Mouse (Mus musculus): Measurements from ENCODE around the gene Zfp1. TPM values are rescaled to one million over a fixed set of nuclear protein-coding genes. Genes with fewer than 3 reads are reported as not detected.

The Zfp1 gene
- total and polyA plus RNA-seq, 2 experiments from 2014 or later, result 24.7 to 34.3 TPM

- Histone ChIP-seq H3K4me1 (ENCODE audit: insufficient read depth) (peaks cover 28% of the 10 kb centered on the region), H3K36me3 (ENCODE audit: insufficient read depth) (peaks cover 52% of the 10 kb centered on the region), H3K4me3 (ENCODE audit: low read depth, low read length) (no peak overlapping the region), H3K27ac (ENCODE audit: low read depth, low read length) (peak overlapping the region; percentile 87), H3K9ac (peak overlapping the region; percentile 18; the same call in 1 of the 2 replicates), H3K4me2 (ENCODE audit: low read depth) (no peak overlapping the region), H3K27me3 (ENCODE audit: insufficient read depth, low read length) (no peaks in the 10 kb centered on the region), H3K9me3 (ENCODE audit: low read length) (no peaks in the 10 kb centered on the region)
- no peak for TF ChIP-seq CTCF (IDR thresholded peaks at IDR 0.05; ENCODE audit: low read depth)
- peak; percentile 94 for ATAC-seq
- peak; percentile 86 for DNase-seq
- 9% methylated on average over 10 of the region's 10 CpGs for WGBS
Observed at GRCm38 (mm10) chr8:111716603-111717487, 73.6 kb downstream of the Zfp1 start.

GRCm38 (mm10) chr8:111717488-111717792 is 74.2 kb downstream of the Zfp1 start:
- TF ChIP-seq CTCF (IDR thresholded peaks at IDR 0.05; ENCODE audit: low read depth), result no peak
- Histone ChIP-seq H3K27me3 (ENCODE audit: insufficient read depth, low read length) (no peaks in the 10 kb centered on the region), H3K9me3 (ENCODE audit: low read length) (no peaks in the 10 kb centered on the region), H3K9ac (0 out of 2 replicates have a peak overlapping the region, but pooled peaks have one; percentile 18), H3K4me3 (ENCODE audit: low read depth, low read length) (no peak overlapping the region), H3K4me1 (ENCODE audit: insufficient read depth) (peaks cover 28% of the 10 kb centered on the region), H3K36me3 (ENCODE audit: insufficient read depth) (peaks cover 46% of the 10 kb centered on the region), H3K4me2 (ENCODE audit: low read depth) (no peak overlapping the region), H3K27ac (ENCODE audit: low read depth, low read length) (peak overlapping the region; percentile 87)
- 18% methylated on average over 4 of the region's 4 CpGs for WGBS
- DNase-seq, result no peak
- no peak for ATAC-seq

GRCm38 (mm10) chr8:111717866-111718265 is 74.7 kb downstream of the Zfp1 start:
- DNase-seq, result no peak
- no peak overlapping the region for H3K4me2 ChIP-seq (ENCODE audit: low read depth)
- H3K36me3 ChIP-seq (ENCODE audit: insufficient read depth), result peaks cover 42% of the 10 kb centered on the region

GRCm38 (mm10) chr8:111718937-111719336 is 75.7 kb downstream of the Zfp1 start:
- H3K4me1 ChIP-seq (ENCODE audit: insufficient read depth), result peaks cover 28% of the 10 kb centered on the region
- H3K36me3 ChIP-seq (ENCODE audit: insufficient read depth), result peaks cover 32% of the 10 kb centered on the region
- no peaks in the 10 kb centered on the region for H3K9me3 ChIP-seq (ENCODE audit: low read length)
- no peak overlapping the region for H3K4me3 ChIP-seq (ENCODE audit: low read depth, low read length)
- ATAC-seq (no peak), DNase-seq (no peak)
- peak overlapping the region; percentile 57; the same call in 1 of the 2 replicates for H3K27ac ChIP-seq (ENCODE audit: low read depth, low read length)
- WGBS, result 34% methylated on average over 5 of the region's 5 CpGs
- no peak overlapping the region for H3K4me2 ChIP-seq (ENCODE audit: low read depth)
- H3K27me3 ChIP-seq (ENCODE audit: insufficient read depth, low read length), result no peaks in the 10 kb centered on the region
- no peak overlapping the region for H3K9ac ChIP-seq
- no peak for TF ChIP-seq CTCF (IDR thresholded peaks at IDR 0.05; ENCODE audit: low read depth)

More at GRCm38 (mm10) chr8:111717866-111718265, 74.7 kb downstream of the Zfp1 start:
- Histone ChIP-seq H3K27ac (ENCODE audit: low read depth, low read length) (peak overlapping the region; percentile 87), H3K9me3 (ENCODE audit: low read length) (no peaks in the 10 kb centered on the region), H3K9ac (0 out of 2 replicates have a peak overlapping the region, but pooled peaks have one; percentile 18), H3K27me3 (ENCODE audit: insufficient read depth, low read length) (no peaks in the 10 kb centered on the region), H3K4me1 (ENCODE audit: insufficient read depth) (peaks cover 28% of the 10 kb centered on the region), H3K4me3 (ENCODE audit: low read depth, low read length) (no peak overlapping the region)
- ATAC-seq, result no peak
- WGBS, result 45% methylated on average over 6 of the region's 6 CpGs
- peak; percentile 33; the same call in 1 of the 2 replicates for TF ChIP-seq CTCF (IDR thresholded peaks at IDR 0.05; ENCODE audit: low read depth)

- WGBS, result 69% methylated on average over 4 of the region's 4 CpGs
- H3K27me3 ChIP-seq (ENCODE audit: insufficient read depth, low read length), result no peaks in the 10 kb centered on the region
- TF ChIP-seq CTCF (IDR thresholded peaks at IDR 0.05; ENCODE audit: low read depth), result no peak
Observed at GRCm38 (mm10) chr8:111720115-111720544, 76.9 kb downstream of the Zfp1 start.

More at GRCm38 (mm10) chr8:111720115-111720544, 76.9 kb downstream of the Zfp1 start:
- Histone ChIP-seq H3K4me1 (ENCODE audit: insufficient read depth) (peaks cover 28% of the 10 kb centered on the region), H3K4me3 (ENCODE audit: low read depth, low read length) (no peak overlapping the region), H3K4me2 (ENCODE audit: low read depth) (no peak overlapping the region), H3K27ac (ENCODE audit: low read depth, low read length) (no peak overlapping the region), H3K9me3 (ENCODE audit: low read length) (no peaks in the 10 kb centered on the region), H3K9ac (no peak overlapping the region), H3K36me3 (ENCODE audit: insufficient read depth) (peaks cover 20% of the 10 kb centered on the region)
- DNase-seq (no peak), ATAC-seq (no peak)

Small RNAs within 50 kb of the gene (microRNA-seq; reads per million reads assigned to microRNA genes)
- 0 reads per million in 2 experiments for gene Mir7076

Other genes with a start within 250 kb of the Zfp1 start
- gene Fa2h, start 249.6 kb upstream of the Zfp1 start, total RNA-seq (2014; rRNA removed), result 0.29 and 0.31 TPM in 2 replicates
- gene Fa2h, start 249.6 kb upstream of the Zfp1 start, polyA plus RNA-seq (2015; fragmentation: Nextera tagmentation; extraction: Ambion mirVana), result 0.30 and 0.33 TPM in 2 replicates
- 10.2 and 10.7 TPM in 2 replicates for gene Wdr59, start 121.3 kb upstream of the Zfp1 start, total RNA-seq (2014; rRNA removed)
- 3.5 and 6.8 TPM in 2 replicates for gene Wdr59, start 121.3 kb upstream of the Zfp1 start, polyA plus RNA-seq (2015; fragmentation: Nextera tagmentation; extraction: Ambion mirVana)
- gene Znrf1, start 107.3 kb upstream of the Zfp1 start, total RNA-seq (2014; rRNA removed), result 180 and 225 TPM in 2 replicates
- gene Znrf1, start 107.3 kb upstream of the Zfp1 start, polyA plus RNA-seq (2015; fragmentation: Nextera tagmentation; extraction: Ambion mirVana), result 101 and 113 TPM in 2 replicates
- 0.54 and 1.8 TPM in 2 replicates for gene Ldhd, start 13.0 kb upstream of the Zfp1 start, total RNA-seq (2014; rRNA removed)
- 0.65 and 1.1 TPM in 2 replicates for gene Ldhd, start 13.0 kb upstream of the Zfp1 start, polyA plus RNA-seq (2015; fragmentation: Nextera tagmentation; extraction: Ambion mirVana)
- gene Ctrb1, start 47.6 kb downstream of the Zfp1 start, total RNA-seq (2014; rRNA removed), result not detected in 2 replicates
- not detected in 2 replicates for gene Ctrb1, start 47.6 kb downstream of the Zfp1 start, polyA plus RNA-seq (2015; fragmentation: Nextera tagmentation; extraction: Ambion mirVana)
- 53.4 and 60.3 TPM in 2 replicates for gene Bcar1, start 100.4 kb downstream of the Zfp1 start, total RNA-seq (2014; rRNA removed)
- gene Bcar1, start 100.4 kb downstream of the Zfp1 start, polyA plus RNA-seq (2015; fragmentation: Nextera tagmentation; extraction: Ambion mirVana), result 43.4 and 47.0 TPM in 2 replicates
- 121 and 128 TPM in 2 replicates for gene Cfdp1, start 210.9 kb downstream of the Zfp1 start, total RNA-seq (2014; rRNA removed)
- 195 and 214 TPM in 2 replicates for gene Cfdp1, start 210.9 kb downstream of the Zfp1 start, polyA plus RNA-seq (2015; fragmentation: Nextera tagmentation; extraction: Ambion mirVana)
- gene Tmem170, start 233.3 kb downstream of the Zfp1 start, total RNA-seq (2014; rRNA removed), result 3.0 and 3.6 TPM in 2 replicates
- gene Tmem170, start 233.3 kb downstream of the Zfp1 start, polyA plus RNA-seq (2015; fragmentation: Nextera tagmentation; extraction: Ambion mirVana), result 1.5 and 2.0 TPM in 2 replicates

Data from forebrain, postnatal 0 days (tissue).